9 mouse cellular contexts compared by ENCODE assay signal in the genomic region with DNA sequence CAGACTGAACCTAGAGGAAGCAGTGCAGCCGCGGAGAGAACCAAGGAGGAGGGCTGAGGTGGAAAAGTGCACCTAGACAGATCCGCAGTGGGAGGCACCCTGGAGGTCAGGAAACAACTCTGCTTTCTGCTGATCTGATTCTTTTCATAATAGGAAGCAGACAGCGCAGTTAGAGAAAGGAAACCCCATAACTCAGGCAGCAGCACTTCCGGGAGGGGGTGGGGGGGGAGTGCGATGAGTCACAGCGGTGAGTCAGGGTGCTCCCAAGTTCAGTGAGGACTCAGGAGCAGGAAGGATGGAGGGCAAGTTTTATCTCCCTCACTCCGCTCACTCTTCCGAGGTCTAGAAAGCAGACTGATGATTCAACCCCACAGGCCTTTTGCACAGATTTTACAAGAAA. TPM values are rescaled to one million over a fixed set of nuclear protein-coding genes. Genes with fewer than 3 reads are reported as not detected.
A peak's percentile ranks its signal among the peaks of the same experiment; 100 is the strongest.
DNase-seq lines count a peak whose midpoint lies in the region; ATAC-seq and TF ChIP-seq lines count a peak whose summit lies in the region.
"Had no signal": no experiment of that assay in that cellular context is flagged by ENCODE, and none has a peak within 500 bp of the region (broad histone marks: within the 10 kb centered on the region; RNA-seq: fewer than 3 reads in every experiment).

No protein-coding gene starts in this region.

- peaks cover 16% of the 10 kb centered on the region for H3K36me3 ChIP-seq in intestine, postnatal 0 days (ENCODE audit: control insufficient read depth, insufficient read depth)
- H3K36me3 ChIP-seq in macrophage (ENCODE audit: inconsistent target): no peaks in the 10 kb centered on the region

- ATAC-seq in common myeloid progenitor, adult 5-6 weeks (replicated peaks; ENCODE audit: low read depth, poor library complexity, severe bottlenecking): peak; percentile 71
- peak; percentile 92 for ATAC-seq in intestine, postnatal 0 days

- H3K79me2 ChIP-seq in macrophage (ENCODE audit: inconsistent target): no peaks in the 10 kb centered on the region

- no peak overlapping the region for H3K9ac ChIP-seq in intestine, postnatal 0 days (ENCODE audit: low read depth, low read length)
- H3K9ac ChIP-seq: neural tube, embryonic 13.5 days had no signal

- DNase-seq in heart, adult 18-20 months: peak; percentile 18 to 22
- no peak for DNase-seq in heart, postnatal 4 days
- no peak for DNase-seq in testis, postnatal 14 days (ENCODE audit: low spot score)
- no peak for DNase-seq in right cerebral cortex, postnatal 14 days
- no peak for DNase-seq in cerebellum, adult 8-10 months

- no peak for TF ChIP-seq CTCF in intestine, postnatal 0 days (IDR thresholded peaks at IDR 0.05; ENCODE audit: low read depth)

- no peaks in the 10 kb centered on the region for H3K27me3 ChIP-seq in intestine, postnatal 0 days (replicated peaks; ENCODE audit: control insufficient read depth, insufficient read depth, low read length)
- H3K27me3 ChIP-seq: neural tube, embryonic 13.5 days had no signal

- 20% methylated on average over 6 of the region's 9 CpGs for WGBS in intestine, postnatal 0 days
- 1% methylated on average over 7 of the region's 9 CpGs for WGBS in macrophage (ENCODE audit: missing documents)

- no peaks in the 10 kb centered on the region for H3K9me3 ChIP-seq in intestine, postnatal 0 days (ENCODE audit: control insufficient read depth)
- H3K9me3 ChIP-seq: neural tube, embryonic 13.5 days had no signal

- H3K4me3 ChIP-seq in intestine, postnatal 0 days (ENCODE audit: low read depth, low read length): no peak overlapping the region
- peak overlapping the region; percentile 17; the same call in 1 of the 2 replicates for H3K4me3 ChIP-seq in macrophage (ENCODE audit: inconsistent target)
- H3K4me3 ChIP-seq: neural tube, embryonic 13.5 days had no signal

- H3K4me1 ChIP-seq in intestine, postnatal 0 days (replicated peaks; ENCODE audit: control insufficient read depth, insufficient read depth, low read length): 0 out of 2 replicates have a peak, but pooled peaks cover 3% of the 10 kb centered on the region

- H3K27ac ChIP-seq in intestine, postnatal 0 days (ENCODE audit: low read depth, low read length): peak overlapping the region; percentile 46
- peak overlapping the region; percentile 58 for H3K27ac ChIP-seq in macrophage
- H3K27ac ChIP-seq: neural tube, embryonic 13.5 days had no signal

- peak overlapping the region; percentile 52 for H3K4me2 ChIP-seq in intestine, postnatal 0 days (replicated peaks; ENCODE audit: low read depth)
- H3K4me2 ChIP-seq: neural tube, embryonic 13.5 days had no signal

RNA-seq across cellular contexts. Expression of gene Ermp1, which starts 7.2 kb away (rescaled TPM):
- total RNA-seq in heart, adult 18-20 months (2021): 10 to 100 TPM in 1 of 2 experiments, 1 to 10 TPM in 1; 9.5 to 12.7 TPM
- 10 to 100 TPM; 11.4 TPM for total RNA-seq in heart, postnatal 4 days (2021)
- total RNA-seq in common myeloid progenitor, adult 5-6 weeks (2017): 41.8 and 45.8 TPM in 2 replicates
- polyA plus RNA-seq in intestine, postnatal 0 days (2015; fragmentation: Nextera tagmentation; extraction: Ambion mirVana): 7.8 and 8.3 TPM in 2 replicates
- 10 to 100 TPM in 11 of 26 experiments, 1 to 10 TPM in 15; 1.6 to 18.6 (median 9.6) TPM for total RNA-seq in macrophage (2018; cell fraction: chromatin; rRNA removed)
- total RNA-seq in macrophage (2018; cell fraction: cytosol; rRNA removed): 10 to 100 TPM in 13 of 26 experiments, 1 to 10 TPM in 13; 6.3 to 13.8 (median 9.8) TPM
- 10 to 100 TPM in 24 of 26 experiments, 1 to 10 TPM in 2; 7.4 to 41.3 (median 15.2) TPM for total RNA-seq in macrophage (2018; cell fraction: nucleus; rRNA removed)
- 8.3 to 25.2 TPM (median 13.2 TPM) in 3 replicates for polyA plus RNA-seq in macrophage (2018)

RNA-seq across cellular contexts. Expression of gene Mlana, which starts 56.6 kb away (rescaled TPM):
- total RNA-seq in heart, adult 18-20 months (2021): 1 to 10 TPM in 1 of 2 experiments, under 1 TPM in 1; 0.60 to 1.1 TPM
- total RNA-seq in heart, postnatal 4 days (2021): 1 to 10 TPM; 3.9 to 5.1 TPM
- total RNA-seq in common myeloid progenitor, adult 5-6 weeks (2017): not detected in 2 replicates
- 2.7 and 2.9 TPM in 2 replicates for polyA plus RNA-seq in intestine, postnatal 0 days (2015; fragmentation: Nextera tagmentation; extraction: Ambion mirVana)
- total RNA-seq in macrophage (2018; cell fraction: chromatin; rRNA removed): not detected
- under 1 TPM in 12 of 26 experiments, not detected in 14; 0.14 to 0.47 (median 0.25) TPM for total RNA-seq in macrophage (2018; cell fraction: cytosol; rRNA removed)
- 1 to 10 TPM in 1 of 26 experiments, under 1 TPM in 1, not detected in 24; 0.69 to 2.4 TPM for total RNA-seq in macrophage (2018; cell fraction: nucleus; rRNA removed)
- 0.34 TPM in 1 of 3 replicates, not detected in the others for polyA plus RNA-seq in macrophage (2018)
- polyA plus RNA-seq: neural tube, embryonic 13.5 days had no signal

Comparison
In these comparisons a context has a peak if more than half of its experiments do, and no peak if none do; other contexts are left out.
1. DNase-seq: peak in heart, adult 18-20 months (2 of 2); none in heart, postnatal 4 days (single experiment), testis, postnatal 14 days (single experiment), right cerebral cortex, postnatal 14 days (single experiment) and cerebellum, adult 8-10 months (single experiment).